Mouse (Mus musculus): ENCODE measurements at regions not wholly inside any gene's neighbourhood (a gene's known extent, or its start where the extent isn't known, plus 50 kb on each side); places are given as distances from the start of the nearest gene placed in this dataset.

DNA sequence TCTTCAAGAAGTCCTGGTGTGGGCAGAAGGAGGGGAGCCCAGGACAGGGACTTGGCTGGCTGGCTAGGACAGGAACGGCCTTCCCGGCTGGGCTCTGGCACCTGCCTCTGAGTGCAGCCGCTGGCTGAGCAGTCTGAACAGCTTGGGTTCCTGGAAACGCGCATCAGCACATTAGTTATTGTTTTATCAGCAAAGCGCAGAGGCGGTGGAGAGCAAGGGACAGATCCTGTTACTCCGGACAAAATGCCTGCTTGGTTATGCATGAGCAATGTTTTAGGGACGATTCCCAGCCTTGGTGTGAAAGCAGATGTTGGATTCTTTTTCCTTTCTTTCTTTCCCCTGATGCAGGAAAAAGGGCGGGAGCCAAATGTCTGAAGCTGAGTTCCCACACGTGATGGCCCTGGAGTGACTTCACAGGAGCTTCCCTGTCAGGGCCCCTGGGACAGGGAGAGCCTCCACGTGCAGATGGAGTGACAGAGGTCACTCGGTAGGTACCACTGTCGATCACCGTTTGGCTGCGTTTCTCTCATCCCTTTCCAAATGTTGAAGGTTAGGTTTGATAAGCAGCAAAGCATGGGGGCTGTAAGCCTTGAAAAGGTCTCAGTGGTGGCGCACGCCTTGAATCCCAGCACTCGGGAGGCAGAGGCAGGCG is 217.8 kb upstream of the Klf4 start:
- DNase-seq (ENCODE audit: low read depth, low spot score), result no peak

GRCm38 (mm10) chr4:55741355-55741754 is 209.1 kb upstream of the Klf4 start:
- DNase-seq (ENCODE audit: low read depth, low spot score), result no peak

DNA sequence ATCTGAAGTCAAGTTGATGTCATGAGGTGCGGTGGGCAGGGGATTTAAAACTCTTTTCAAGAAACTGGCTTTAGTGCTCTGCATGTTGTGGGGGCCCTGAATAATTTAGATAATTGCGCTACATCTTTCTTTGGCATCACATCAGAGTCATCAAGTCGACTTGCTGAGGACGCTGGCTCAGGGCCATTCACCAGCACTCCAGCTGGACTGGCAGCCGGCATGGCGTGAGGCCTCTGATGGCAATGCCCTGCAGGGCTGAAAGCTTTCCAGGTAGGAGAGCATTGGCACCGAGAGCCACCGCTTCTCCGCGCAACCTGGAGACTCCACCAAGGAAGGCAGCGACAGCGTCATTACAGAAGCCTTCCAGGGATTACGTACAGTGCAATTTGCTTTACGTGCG is 207.8 kb upstream of the Klf4 start:
- DNase-seq (ENCODE audit: low read depth, low spot score), result no peak

GRCm38 (mm10) chr4:55738714-55739113 is 206.4 kb upstream of the Klf4 start:
- DNase-seq (ENCODE audit: low read depth, low spot score), result no peak

- no peak for DNase-seq (ENCODE audit: low read depth, low spot score)
Observed at GRCm38 (mm10) chr4:55735453-55735852, 203.2 kb upstream of the Klf4 start.

GRCm38 (mm10) chr4:55734331-55734730 is 202.1 kb upstream of the Klf4 start:
- no peak for DNase-seq (ENCODE audit: low read depth, low spot score)

DNA sequence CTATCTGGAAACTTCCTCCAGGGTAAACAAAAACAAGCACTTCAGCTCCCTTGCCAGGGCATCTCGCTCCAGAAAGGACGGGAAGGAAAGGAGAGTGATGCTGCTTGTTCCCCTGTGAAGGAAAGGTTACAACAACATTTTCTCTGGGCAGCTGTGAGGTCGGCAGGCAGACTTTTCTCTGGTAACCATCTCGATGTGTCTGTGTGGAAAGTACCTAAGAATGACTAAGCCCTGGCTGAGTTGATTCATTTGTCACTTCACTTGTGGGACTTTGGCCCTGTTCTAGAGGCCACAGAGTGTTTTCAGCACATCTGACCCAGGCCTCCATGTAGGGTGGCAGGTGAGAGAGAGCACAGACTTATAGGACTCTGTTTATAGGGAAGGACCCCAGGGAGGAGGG is 201.0 kb upstream of the Klf4 start:
- DNase-seq (ENCODE audit: low read depth, low spot score), result no peak

DNA sequence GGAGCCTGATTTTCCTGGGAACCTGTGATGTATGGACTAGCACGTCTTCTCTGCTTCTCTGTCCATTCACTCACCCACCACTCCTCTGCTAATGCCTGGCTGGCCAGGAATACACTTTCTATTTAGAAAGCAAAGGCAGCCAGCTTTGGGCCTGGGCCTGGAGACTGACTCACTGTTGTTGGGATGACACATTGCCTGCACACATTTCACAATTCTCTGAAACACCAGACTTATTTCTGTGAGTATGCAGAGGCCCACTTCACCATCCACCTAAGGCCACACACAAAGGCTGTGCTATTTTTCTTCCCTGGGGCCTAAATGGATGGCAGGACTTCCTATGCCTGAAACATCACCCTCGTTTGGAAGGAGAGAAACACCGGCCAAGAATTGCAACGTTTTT is 199.7 kb upstream of the Klf4 start:
- DNase-seq (ENCODE audit: low read depth, low spot score), result no peak

- DNase-seq (ENCODE audit: low read depth, low spot score), result no peak
Observed at GRCm38 (mm10) chr4:55730266-55730665, 198.0 kb upstream of the Klf4 start.

DNA sequence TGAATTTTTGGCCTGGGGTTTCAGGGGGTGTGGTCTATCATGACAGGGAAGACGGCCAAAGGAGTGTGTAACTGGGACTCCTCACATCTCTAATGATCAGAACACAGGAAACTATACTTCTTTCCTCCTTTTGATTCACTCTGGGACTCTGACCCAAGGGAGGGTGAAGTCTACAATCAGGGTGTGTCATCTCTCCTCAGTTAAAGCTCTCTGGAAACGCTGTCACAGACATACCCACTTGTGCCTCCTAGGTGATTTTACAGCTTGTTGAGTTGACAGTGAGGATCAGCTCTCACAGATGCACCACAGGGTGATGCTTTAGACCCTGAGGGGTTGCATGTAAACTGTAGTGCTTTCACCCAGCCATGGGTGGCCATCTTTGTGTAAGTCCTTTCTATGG is 194.9 kb upstream of the Klf4 start:
- DNase-seq (ENCODE audit: low read depth, low spot score), result no peak

- no peak for DNase-seq (ENCODE audit: low read depth, low spot score)
Observed at GRCm38 (mm10) chr4:55726081-55726480, 193.8 kb upstream of the Klf4 start.

- DNase-seq (ENCODE audit: low read depth, low spot score), result no peak
Observed at GRCm38 (mm10) chr4:55724286-55724685, 192.0 kb upstream of the Klf4 start.

DNA sequence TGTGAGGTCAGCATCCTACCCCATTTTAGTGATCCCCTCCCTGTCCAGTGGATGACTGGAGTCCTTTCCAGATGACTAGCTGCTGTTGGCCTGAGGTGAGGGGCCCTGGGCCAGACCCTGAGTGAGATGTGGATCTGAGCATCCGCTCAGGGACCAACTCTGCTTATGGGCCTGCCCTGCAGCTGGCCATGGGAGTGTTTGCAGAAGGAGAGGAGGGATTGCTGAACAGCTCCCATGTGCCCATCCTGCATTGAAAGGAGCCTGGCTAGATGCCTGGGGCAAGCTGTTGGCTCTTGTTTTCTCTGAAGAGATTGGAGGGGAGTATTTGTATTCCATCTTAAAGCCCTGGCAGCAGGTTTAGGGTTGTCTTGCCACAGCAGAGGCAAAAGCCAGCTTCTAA is 190.9 kb upstream of the Klf4 start:
- DNase-seq (ENCODE audit: low read depth, low spot score), result no peak

DNA sequence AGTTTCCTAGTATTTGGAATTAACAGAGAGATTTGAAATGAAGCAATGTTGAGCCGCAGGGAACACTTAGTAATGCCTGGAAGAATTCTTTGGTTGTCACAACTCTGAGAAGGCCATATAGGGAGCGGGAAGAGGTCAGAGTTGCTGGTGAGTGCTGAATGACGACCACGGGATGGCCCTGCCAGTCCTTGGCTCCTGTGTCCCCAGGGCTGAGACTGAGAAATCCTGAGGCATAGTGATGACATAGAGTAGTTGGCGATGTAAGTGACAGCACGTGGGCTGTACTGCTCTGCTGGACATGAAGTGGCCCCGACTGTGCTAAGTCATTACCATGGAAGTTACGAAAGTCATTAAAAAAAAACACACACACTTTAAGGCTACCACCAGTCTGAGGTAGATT is 190.1 kb upstream of the Klf4 start:
- no peak for DNase-seq (ENCODE audit: low read depth, low spot score)

GRCm38 (mm10) chr4:55721834-55722233 is 189.6 kb upstream of the Klf4 start:
- DNase-seq (ENCODE audit: low read depth, low spot score), result no peak

DNA sequence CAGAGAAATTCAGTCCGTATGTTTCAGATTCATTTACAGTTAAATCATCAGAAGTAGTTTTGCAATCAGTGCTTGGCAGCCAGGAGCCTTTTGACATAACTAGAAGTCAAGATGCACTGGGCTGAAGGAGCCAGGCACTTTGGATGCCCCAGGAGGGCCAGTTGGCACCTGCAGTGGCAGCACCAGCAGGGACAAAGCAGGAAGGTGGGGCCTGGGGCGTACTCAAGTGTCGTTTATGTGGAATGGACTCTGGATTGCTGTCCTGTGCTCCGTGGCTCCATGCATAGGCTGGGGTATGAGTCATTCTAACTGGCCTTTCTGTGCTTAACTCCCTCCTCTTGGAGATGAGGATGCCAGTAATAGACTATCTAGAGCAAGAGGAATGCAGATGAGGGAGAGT is 186.2 kb upstream of the Klf4 start:
- no peak for DNase-seq (ENCODE audit: low read depth, low spot score)

GRCm38 (mm10) chr4:55716161-55716651 is 183.9 kb upstream of the Klf4 start:
- no peak for DNase-seq (ENCODE audit: low read depth, low spot score)

GRCm38 (mm10) chr4:55711500-55712341 is 179.5 kb upstream of the Klf4 start:
- DNase-seq (ENCODE audit: low read depth, low spot score), result no peak

- DNase-seq (ENCODE audit: low read depth, low spot score), result no peak
Observed at GRCm38 (mm10) chr4:55710476-55710875, 178.2 kb upstream of the Klf4 start.

- no peak for DNase-seq (ENCODE audit: low read depth, low spot score)
Observed at GRCm38 (mm10) chr4:55708808-55709207, 176.5 kb upstream of the Klf4 start.

- DNase-seq (ENCODE audit: low read depth, low spot score), result no peak
Observed at GRCm38 (mm10) chr4:55707916-55708315, 175.7 kb upstream of the Klf4 start.

DNA sequence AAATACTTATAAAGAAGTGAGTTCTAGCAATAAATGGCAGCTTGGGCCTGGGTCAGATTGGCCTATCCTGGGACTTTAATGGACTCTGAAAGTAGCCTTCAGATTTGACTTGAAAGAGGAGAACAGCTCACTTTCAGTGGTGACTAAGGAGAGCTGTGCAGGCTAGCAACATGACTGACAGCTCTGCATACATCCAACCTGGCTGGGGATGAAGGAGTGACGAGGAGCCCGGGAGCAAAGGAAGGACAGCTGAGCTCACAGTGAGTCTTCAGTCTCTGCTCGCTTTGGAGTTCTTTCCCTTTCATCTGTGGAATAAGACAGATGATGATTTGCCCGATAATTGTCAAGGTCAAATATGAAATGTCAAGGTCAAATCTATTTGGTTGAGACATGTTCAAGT is 172.7 kb upstream of the Klf4 start:
- DNase-seq (ENCODE audit: low read depth, low spot score), result no peak

- DNase-seq (ENCODE audit: low read depth, low spot score), result no peak
Observed at GRCm38 (mm10) chr4:55703346-55703916, 171.2 kb upstream of the Klf4 start.

All from CD4-positive helper T cell, adult 2 months (primary cell).